Mouse (Mus musculus) left cerebral cortex, adult 9 months (tissue): ENCODE results near the gene Rap2b.

Experiments used
- DNase-seq, 2 experiments: peaks; one replicate each; pipeline ENCODE4 v3.0.0; 2022; ENCODE audit warnings: low spot score in 2 of 2

The Rap2b gene

GRCm38 (mm10) chr3:61376001-61376400, 14.6 kb downstream of the Rap2b start:
- no peak for DNase-seq

GRCm38 (mm10) chr3:61386368-61386767, 24.9 kb downstream of the Rap2b start:
- no peak for DNase-seq

- DNase-seq: no peak
Observed at GRCm38 (mm10) chr3:61391564-61391963, 30.1 kb downstream of the Rap2b start.

- DNase-seq: no peak
Observed at GRCm38 (mm10) chr3:61392881-61393280, 31.4 kb downstream of the Rap2b start.

DNA sequence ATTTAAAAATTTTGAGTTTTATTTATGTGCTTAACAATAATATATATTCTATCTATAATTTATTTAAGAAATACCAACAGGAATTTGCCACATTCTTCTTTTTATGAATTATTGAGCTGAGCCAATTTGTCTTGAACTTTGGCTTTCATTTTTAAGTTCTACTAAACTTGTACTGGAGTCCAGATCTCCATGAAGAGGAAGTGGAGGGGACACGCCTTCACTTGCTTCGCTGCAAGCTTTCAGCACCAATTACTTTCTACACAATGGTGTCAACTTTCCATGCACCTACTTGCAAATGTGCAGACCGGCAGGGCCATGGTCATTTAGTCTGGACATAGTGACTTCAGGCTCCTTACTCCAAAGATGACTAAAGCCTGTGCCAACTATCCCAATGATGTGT, 32.1 kb downstream of the Rap2b start:
- DNase-seq: no peak

DNA sequence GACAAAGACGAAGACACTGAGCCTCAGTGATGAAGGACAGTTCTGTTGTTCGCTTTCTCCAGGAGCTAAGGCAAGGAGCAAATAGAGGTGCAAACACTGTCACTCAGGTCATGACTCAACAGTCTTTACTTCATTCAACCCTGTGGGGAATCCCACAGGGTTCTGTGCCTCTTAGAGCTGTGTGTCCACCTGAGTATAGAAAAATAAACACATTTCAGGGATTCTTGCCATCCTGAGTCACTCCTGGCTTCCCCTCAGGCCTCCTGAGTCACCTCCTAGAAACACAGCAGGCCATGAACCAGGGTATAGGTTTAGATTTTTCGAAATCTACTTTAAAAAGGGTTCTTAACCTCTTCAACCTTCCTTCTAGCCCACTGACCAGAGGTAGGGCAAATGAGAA, 33.9 kb downstream of the Rap2b start:
- DNase-seq: no peak

GRCm38 (mm10) chr3:61396728-61397127, 35.3 kb downstream of the Rap2b start:
- DNase-seq: no peak

DNA sequence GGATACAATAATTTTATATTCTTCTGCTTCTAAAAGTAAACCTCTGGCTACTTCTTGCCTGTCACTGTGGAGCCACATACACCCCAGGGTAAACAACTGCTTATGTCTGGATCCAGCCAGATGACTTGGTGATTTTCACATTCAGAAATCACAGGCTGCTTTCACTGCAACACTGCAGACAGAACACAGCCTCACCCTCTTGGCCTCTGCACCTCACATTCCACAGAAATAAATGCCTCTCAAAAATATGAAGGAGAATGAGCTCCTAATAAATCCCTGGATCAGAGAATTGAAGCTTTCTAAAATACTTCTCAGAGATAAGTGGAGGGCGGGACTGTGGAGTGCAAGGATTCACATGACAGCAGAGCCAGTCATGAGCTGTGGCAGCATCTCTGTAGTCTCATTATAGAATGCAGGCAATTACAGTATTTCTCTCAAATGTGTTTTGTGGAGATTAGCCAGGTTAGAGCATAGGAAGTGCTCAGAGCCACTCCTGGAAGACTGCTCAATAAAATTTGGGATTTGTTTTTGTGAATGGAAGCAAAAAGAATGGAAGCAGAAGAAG, 39.5 kb downstream of the Rap2b start:
- DNase-seq: no peak

DNA sequence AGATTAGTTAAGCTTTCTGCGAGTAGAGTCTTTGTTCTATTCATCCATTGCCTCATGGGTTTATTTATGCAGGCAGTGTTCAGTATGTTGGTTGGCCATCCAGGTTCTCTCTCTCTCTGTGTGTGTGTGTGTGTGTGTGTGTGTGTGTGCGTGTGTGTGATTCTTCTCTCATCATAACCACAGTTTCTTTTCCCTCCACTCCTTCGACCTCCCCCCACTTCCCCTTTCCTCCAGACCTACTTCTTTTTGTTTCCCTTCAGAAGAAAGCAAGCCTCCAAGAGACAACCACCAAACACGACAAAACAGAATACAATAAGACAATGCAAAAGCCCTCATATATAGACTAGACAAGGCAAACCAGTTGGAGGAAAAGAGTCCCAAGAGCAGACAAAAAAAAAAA, 45.5 kb downstream of the Rap2b start:
- DNase-seq: no peak

- DNase-seq: no peak
Observed at GRCm38 (mm10) chr3:61409683-61410082, 48.2 kb downstream of the Rap2b start.

GRCm38 (mm10) chr3:61415883-61416282, 54.4 kb downstream of the Rap2b start:
- no peak for DNase-seq
